Comparison of ENCODE assay signal across 10 mouse cellular contexts in the genomic region with DNA sequence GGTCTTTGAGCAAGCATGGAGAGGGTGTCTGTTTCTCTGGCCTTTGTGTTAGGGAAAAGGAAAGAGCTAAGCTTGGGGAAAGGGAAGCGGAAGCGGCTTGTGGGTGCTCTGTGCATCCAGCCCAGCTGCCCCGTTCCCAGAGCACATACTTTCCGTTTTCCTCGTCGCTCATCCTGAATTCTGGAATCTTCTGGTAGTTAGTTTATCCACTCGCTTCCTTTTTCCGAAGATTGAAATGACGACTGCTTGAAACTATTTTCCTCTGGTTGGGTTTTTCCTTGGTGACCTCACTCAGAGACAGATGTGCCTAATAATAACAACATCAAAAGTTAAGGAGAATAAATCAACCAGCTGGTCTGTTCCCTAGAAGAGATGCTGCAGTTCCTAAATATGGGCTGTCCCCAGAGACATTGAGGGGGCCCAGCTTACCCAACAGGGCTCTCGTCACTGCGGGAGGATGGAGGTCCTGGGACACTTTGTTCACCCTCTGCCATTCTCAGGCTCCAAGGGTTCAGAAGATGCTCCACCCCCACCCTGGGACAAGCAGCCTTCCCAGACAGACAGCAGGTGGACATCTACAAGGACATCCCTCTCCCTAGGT.
A peak's percentile ranks its signal among the peaks of the same experiment; 100 is the strongest.
DNase-seq lines count a peak whose midpoint lies in the region; ATAC-seq lines count a peak whose summit lies in the region.
"Had no signal": no experiment of that assay in that cellular context is flagged by ENCODE, and none has a peak within 500 bp of the region (broad histone marks: within the 10 kb centered on the region; RNA-seq: fewer than 3 reads in every experiment).

No protein-coding gene starts in this region.

- no peak overlapping the region for H3K4me2 ChIP-seq in neural tube, embryonic 13.5 days
- H3K4me2 ChIP-seq in heart, embryonic 15.5 days, result no peak overlapping the region; the same call in 1 of the 2 replicates
- no peak overlapping the region for H3K4me2 ChIP-seq in liver, embryonic 11.5 days
- no peak overlapping the region for H3K4me2 ChIP-seq in stomach, embryonic 16.5 days (ENCODE audit: low read depth, low read length)
- H3K4me2 ChIP-seq: midbrain, embryonic 12.5 days had no signal

- H3K27ac ChIP-seq in neural tube, embryonic 13.5 days (replicated peaks), result peak overlapping the region; percentile 63
- H3K27ac ChIP-seq in heart, embryonic 15.5 days, result peak overlapping the region; percentile 94
- H3K27ac ChIP-seq in liver, embryonic 11.5 days (ENCODE audit: low read depth, low read length), result peak overlapping the region; percentile 35; the same call in 1 of the 2 replicates
- peak overlapping the region; percentile 94 for H3K27ac ChIP-seq in stomach, embryonic 16.5 days (ENCODE audit: low read length)
- H3K27ac ChIP-seq: midbrain, embryonic 12.5 days had no signal

- no peaks in the 10 kb centered on the region for H3K9me3 ChIP-seq in neural tube, embryonic 13.5 days
- H3K9me3 ChIP-seq in heart, embryonic 15.5 days (replicated peaks), result no peaks in the 10 kb centered on the region
- no peaks in the 10 kb centered on the region for H3K9me3 ChIP-seq in liver, embryonic 11.5 days (ENCODE audit: control insufficient read depth, low read length)
- H3K9me3 ChIP-seq in stomach, embryonic 16.5 days (replicated peaks; ENCODE audit: control insufficient read depth, low read length), result no peaks in the 10 kb centered on the region
- H3K9me3 ChIP-seq: midbrain, embryonic 12.5 days had no signal

- peaks cover 28% of the 10 kb centered on the region for H3K4me1 ChIP-seq in neural tube, embryonic 13.5 days (replicated peaks)
- peaks cover 76% of the 10 kb centered on the region for H3K4me1 ChIP-seq in heart, embryonic 15.5 days (replicated peaks)
- H3K4me1 ChIP-seq in liver, embryonic 11.5 days (replicated peaks; ENCODE audit: control insufficient read depth, insufficient read depth, low read length), result peaks cover 35% of the 10 kb centered on the region
- H3K4me1 ChIP-seq in stomach, embryonic 16.5 days (ENCODE audit: control insufficient read depth, insufficient read depth, low read length), result peaks cover 53% of the 10 kb centered on the region

- no peaks in the 10 kb centered on the region for H3K36me3 ChIP-seq in neural tube, embryonic 13.5 days
- H3K36me3 ChIP-seq in heart, embryonic 15.5 days, result no peaks in the 10 kb centered on the region
- no peaks in the 10 kb centered on the region for H3K36me3 ChIP-seq in liver, embryonic 11.5 days (ENCODE audit: control insufficient read depth, insufficient read depth, low read length)
- H3K36me3 ChIP-seq in stomach, embryonic 16.5 days (ENCODE audit: control insufficient read depth, insufficient read depth, low read length), result no peaks in the 10 kb centered on the region
- H3K36me3 ChIP-seq: midbrain, embryonic 12.5 days had no signal

- no peak for ATAC-seq in neural tube, embryonic 13.5 days (ENCODE audit: low read depth)
- ATAC-seq in heart, embryonic 15.5 days (replicated peaks; ENCODE audit: insufficient number of reproducible peaks, insufficient read depth, low FRiP score, low read depth), result no peak
- ATAC-seq in liver, embryonic 11.5 days (replicated peaks; ENCODE audit: low FRiP score), result no peak
- no peak for ATAC-seq in stomach, embryonic 16.5 days (ENCODE audit: insufficient read depth, low FRiP score)
- ATAC-seq: Patski had no signal

- no peak overlapping the region for H3K9ac ChIP-seq in neural tube, embryonic 13.5 days
- H3K9ac ChIP-seq in heart, embryonic 15.5 days, result 0 out of 2 replicates have a peak overlapping the region, but pooled peaks have one; percentile 20
- no peak overlapping the region for H3K9ac ChIP-seq in liver, embryonic 11.5 days (ENCODE audit: low read depth, low read length)
- peak overlapping the region; percentile 36; the same call in 1 of the 2 replicates for H3K9ac ChIP-seq in stomach, embryonic 16.5 days (ENCODE audit: low read length)
- H3K9ac ChIP-seq: midbrain, embryonic 12.5 days had no signal

- WGBS in neural tube, embryonic 13.5 days, result 85% methylated on average over 11 of the region's 11 CpGs
- WGBS in heart, embryonic 15.5 days, result 65% methylated on average over 11 of the region's 11 CpGs
- WGBS in liver, embryonic 11.5 days, result 73% methylated on average over 11 of the region's 11 CpGs
- WGBS in stomach, embryonic 16.5 days, result 50% methylated on average over 11 of the region's 11 CpGs

- H3K27me3 ChIP-seq in neural tube, embryonic 13.5 days, result no peaks in the 10 kb centered on the region
- H3K27me3 ChIP-seq in heart, embryonic 15.5 days, result no peaks in the 10 kb centered on the region
- H3K27me3 ChIP-seq in liver, embryonic 11.5 days (replicated peaks; ENCODE audit: control insufficient read depth, insufficient read depth, low read length), result no peaks in the 10 kb centered on the region
- H3K27me3 ChIP-seq in stomach, embryonic 16.5 days (ENCODE audit: control insufficient read depth, insufficient read depth, low read length), result no peaks in the 10 kb centered on the region
- H3K27me3 ChIP-seq: midbrain, embryonic 12.5 days; Patski had no signal

- no peak for DNase-seq in neural tube, embryonic 10.5 days (ENCODE audit: extremely low spot score, low spot score)
- no peak for DNase-seq in liver, embryonic 11.5 days (ENCODE audit: low spot score)
- DNase-seq in cerebellum, adult 9-11 months, result no peak
- no peak for DNase-seq in c-Kit-positive CD71-positive TER-119-positive erythroid progenitor cells, embryonic 14.5 days (ENCODE audit: low spot score)
- DNase-seq: embryo, embryonic 11 days had no signal

- H3K4me3 ChIP-seq in neural tube, embryonic 13.5 days, result no peak overlapping the region
- H3K4me3 ChIP-seq in heart, embryonic 15.5 days, result no peak overlapping the region
- H3K4me3 ChIP-seq in liver, embryonic 11.5 days (ENCODE audit: low read depth, low read length), result no peak overlapping the region
- no peak overlapping the region for H3K4me3 ChIP-seq in stomach, embryonic 16.5 days (replicated peaks; ENCODE audit: low read length)
- H3K4me3 ChIP-seq: midbrain, embryonic 12.5 days had no signal

Comparison
In these comparisons a context has a peak if more than half of its experiments do, and no peak if none do; other contexts are left out.
1. H3K27ac ChIP-seq: peak in every context shown above with its lines; median percentile 94 in heart, embryonic 15.5 days; 94 in stomach, embryonic 16.5 days; 63 in neural tube, embryonic 13.5 days; 35 in liver, embryonic 11.5 days.
2. H3K9ac ChIP-seq: peak in heart, embryonic 15.5 days (single experiment) and stomach, embryonic 16.5 days (single experiment); none in neural tube, embryonic 13.5 days (single experiment) and liver, embryonic 11.5 days (single experiment).